Mouse (Mus musculus) Patski (cell line): ENCODE measurements around the gene Itgb5. TPM values are rescaled to one million over a fixed set of nuclear protein-coding genes. Genes with fewer than 3 reads are reported as not detected.

Experiments
- ATAC-seq: fragments of 100-300 bp; one replicate; pipeline ENCODE4 v1.8.0; 2021
- CTCF ChIA-PET: fragments of 350-600 bp; sonication (Branson Sonifier 250); formaldehyde crosslinking; loops from one replicate; lab custom pipeline; 2022; ENCODE audit warnings: inconsistent platforms; lab: Charles Lee
- POLR2A ChIA-PET: fragments of 350-600 bp; sonication (Branson Sonifier 250); formaldehyde crosslinking; loops from one replicate; lab custom pipeline; 2022; ENCODE audit warnings: antibody characterized with exemption, inconsistent platforms; lab: Charles Lee
- DNase-seq: peaks from one replicate; pipeline ENCODE4 v3.0.0-alpha.2; 2011; ENCODE audit warnings: low read depth, low spot score
- H3K27me3 ChIP-seq: fragments of 371-371 bp; one replicate; pipeline ENCODE4 v1.5.1; 2021
- CTCF ChIP-seq: fragments of 100-300 bp; IDR thresholded peaks from one replicate; pipeline ENCODE4 v1.5.1; 2021
- in situ Hi-C: fragments of 300-500 bp; cut with MboI; formaldehyde crosslinking; loops from 3 replicates; pipeline ENCODE4 v1.11.1; 2018; ENCODE audit warnings: low pct_unique_long_range_greater_than_20kb, mixed read lengths
- polyA plus RNA-seq: library from polyadenylated mRNA; unstranded; gene quantifications from one replicate; pipeline ENCODE4 v1.2.3, GENCODE M21; 2021

Itgb5 gene
- polyA plus RNA-seq, 1 experiment from 2014 or later, result 355 TPM

DNA sequence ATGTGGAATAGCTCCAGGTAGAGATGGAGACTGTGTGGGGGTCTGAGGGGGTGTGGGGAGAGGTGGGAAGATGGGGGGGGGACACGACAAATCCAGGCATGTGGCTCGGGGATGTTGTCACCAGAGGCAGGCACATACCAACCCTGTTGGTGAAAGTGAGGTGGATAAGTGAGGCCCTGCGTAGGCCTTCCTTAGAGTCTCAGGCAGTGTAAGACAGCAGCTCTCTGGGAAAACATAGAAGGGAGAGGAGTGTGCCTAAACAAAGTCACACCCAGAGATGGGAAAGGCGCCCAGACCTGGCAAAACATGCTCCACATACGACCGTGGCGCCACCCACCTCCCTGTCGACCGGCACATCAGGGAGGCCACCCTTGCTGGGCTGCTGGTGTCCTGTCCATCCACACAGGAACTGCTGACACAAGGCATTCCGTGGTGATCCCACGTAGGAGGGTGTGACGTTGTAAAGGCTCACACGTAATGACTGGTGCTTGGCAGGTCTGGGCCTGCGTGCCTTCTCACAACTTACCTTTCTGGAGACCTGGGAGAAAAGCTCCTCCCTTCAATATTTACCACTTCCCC, 42.5 kb downstream of the Itgb5 start:
- CTCF ChIA-PET, result interaction anchor here (1.6 kb wide), 1 partner anchor 10 kb away, joined by 4 read pairs; no protein-coding TSS in a partner anchor
- TF ChIP-seq CTCF, result no peak
- POLR2A ChIA-PET, result interaction anchor here (0.7 to 1.2 kb wide), 3 partner anchors 16 to 39 kb away, joined by 3 read pairs; no protein-coding TSS in a partner anchor
- no peak for ATAC-seq
- no peak for DNase-seq
- H3K27me3 ChIP-seq, result no peaks in the 10 kb centered on the region
- in situ Hi-C loops, result loop anchor here (5.0 to 25.0 kb wide), 2 partner anchors 40 to 690 kb away; partner anchors contain the start of gene Kalrn

DNA sequence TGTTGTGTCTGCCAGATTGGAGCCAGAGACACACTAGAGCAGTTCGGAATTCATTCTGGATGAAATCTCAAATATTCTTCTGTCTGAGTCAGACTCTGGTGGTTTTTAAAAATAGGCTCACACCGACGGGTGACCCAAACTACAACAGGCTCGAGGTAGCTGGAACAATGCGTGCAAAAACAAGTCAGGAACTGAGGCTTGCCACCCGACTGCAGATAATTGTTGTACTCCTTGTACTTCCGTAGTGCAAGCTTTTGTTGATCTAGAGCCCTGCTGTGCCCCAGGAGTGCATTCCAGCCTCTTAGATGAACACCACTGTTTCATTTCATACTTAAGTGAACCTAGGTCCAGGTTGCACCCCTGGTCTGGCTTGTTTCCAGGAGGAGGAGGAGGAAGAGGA, 43.8 kb downstream of the Itgb5 start:
- in situ Hi-C loops, result loop anchor here (5.0 to 25.0 kb wide), 2 partner anchors 41 to 689 kb away; partner anchors contain the start of gene Kalrn

DNA sequence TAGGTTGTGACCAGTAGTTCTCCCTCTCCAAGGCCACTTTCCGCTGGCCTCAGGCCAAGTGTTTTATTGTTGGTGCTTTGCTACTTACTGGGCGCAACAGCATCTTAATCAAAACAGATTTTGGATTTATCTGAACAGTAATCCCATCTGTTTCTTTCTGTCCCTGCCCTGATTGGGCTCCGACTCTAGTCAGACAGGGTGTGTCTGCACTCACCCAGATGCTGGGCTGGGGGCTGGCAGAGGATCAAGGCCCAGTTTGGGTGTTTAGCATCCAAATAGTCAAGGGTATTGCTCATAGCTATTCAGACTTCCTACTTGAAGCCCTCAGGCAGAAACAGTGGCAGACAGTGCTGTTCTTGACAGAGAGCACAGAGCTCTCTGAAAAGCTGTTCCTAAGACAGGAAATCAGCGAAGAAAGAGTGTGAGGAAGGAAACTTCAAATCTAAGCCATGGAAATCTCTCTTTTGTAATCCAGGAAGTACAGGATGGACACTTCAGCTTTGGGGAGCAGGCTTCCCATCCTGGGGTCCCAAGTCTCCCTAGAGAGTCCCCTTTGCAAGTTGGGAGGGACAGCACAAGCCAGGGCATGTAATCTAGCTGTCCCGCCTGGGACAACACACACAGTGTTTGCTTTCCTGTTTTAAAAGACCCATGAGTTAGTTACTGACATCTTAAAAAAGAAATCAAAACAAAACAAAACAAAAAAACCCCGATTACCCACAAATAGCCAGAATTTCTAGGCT, 48.7 kb downstream of the Itgb5 start:
- in situ Hi-C loops, result no loop called here
- DNase-seq (peak; percentile 78), ATAC-seq (peak; percentile 55)
- no peaks in the 10 kb centered on the region for H3K27me3 ChIP-seq
- CTCF ChIA-PET, result interaction anchor here (0.6 to 0.9 kb wide), 2 partner anchors 11 to 328 kb away, joined by 3 to 4 read pairs; no protein-coding TSS in a partner anchor
- POLR2A ChIA-PET, result no interaction called here
- TF ChIP-seq CTCF, result no peak

More for the DNA sequence above, 43.8 kb downstream of the Itgb5 start:
- no peak for TF ChIP-seq CTCF
- H3K27me3 ChIP-seq, result no peaks in the 10 kb centered on the region
- POLR2A ChIA-PET, result no interaction called here
- ATAC-seq (peak; percentile 84), DNase-seq (peak; percentile 85)
- CTCF ChIA-PET, result interaction anchor here (1.1 to 1.6 kb wide), 2 partner anchors 9 to 16 kb away, joined by 3 to 4 read pairs; no protein-coding TSS in a partner anchor

DNA sequence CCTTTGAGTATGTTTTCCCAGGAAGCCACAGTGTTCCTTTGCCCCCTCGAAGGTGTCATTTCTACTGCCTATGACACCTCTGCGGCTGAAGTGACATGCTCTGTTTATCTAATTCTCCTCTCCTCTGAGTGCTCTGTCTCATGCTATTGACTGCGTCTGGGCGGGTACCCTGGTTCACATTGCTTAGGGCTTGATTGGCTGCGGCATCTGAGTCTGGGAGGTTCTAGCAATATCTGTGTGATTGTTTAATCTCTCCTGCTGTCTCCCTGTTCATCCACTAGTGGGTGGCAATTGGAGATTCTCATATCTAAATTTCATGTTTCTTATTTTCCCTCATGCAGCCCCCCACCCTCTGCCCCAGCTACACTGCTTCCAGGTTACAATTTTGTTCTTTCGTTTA, 49.6 kb downstream of the Itgb5 start:
- in situ Hi-C loops, result no loop called here
- POLR2A ChIA-PET, result no interaction called here
- CTCF ChIA-PET, result no interaction called here
- H3K27me3 ChIP-seq, result no peaks in the 10 kb centered on the region
- DNase-seq (no peak), ATAC-seq (no peak)
- TF ChIP-seq CTCF, result no peak

DNA sequence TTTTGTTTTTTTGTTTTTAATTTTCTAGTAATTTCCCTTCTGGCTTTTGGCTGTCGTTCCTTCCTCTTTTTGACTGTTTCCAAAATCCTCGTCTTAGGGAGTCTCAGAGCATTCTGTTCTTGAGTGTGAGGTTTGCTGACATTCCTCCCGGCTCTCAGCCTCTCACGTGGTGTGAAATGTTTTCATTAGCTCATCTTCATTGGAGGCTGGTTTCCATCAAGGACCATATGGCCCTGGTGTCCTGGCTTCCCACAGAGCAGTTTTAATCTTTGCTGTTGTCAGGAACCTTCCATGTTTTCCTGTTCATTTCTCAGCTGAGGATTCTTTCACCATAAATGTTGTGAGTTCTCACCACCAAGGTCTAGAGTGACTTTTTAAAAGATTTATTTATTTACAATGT, 50.1 kb downstream of the Itgb5 start:
- no peak for DNase-seq
- TF ChIP-seq CTCF, result no peak
- in situ Hi-C loops, result no loop called here
- no peaks in the 10 kb centered on the region for H3K27me3 ChIP-seq
- ATAC-seq, result no peak
- ChIA-PET POLR2A (no interaction called here), CTCF (no interaction called here)

DNA sequence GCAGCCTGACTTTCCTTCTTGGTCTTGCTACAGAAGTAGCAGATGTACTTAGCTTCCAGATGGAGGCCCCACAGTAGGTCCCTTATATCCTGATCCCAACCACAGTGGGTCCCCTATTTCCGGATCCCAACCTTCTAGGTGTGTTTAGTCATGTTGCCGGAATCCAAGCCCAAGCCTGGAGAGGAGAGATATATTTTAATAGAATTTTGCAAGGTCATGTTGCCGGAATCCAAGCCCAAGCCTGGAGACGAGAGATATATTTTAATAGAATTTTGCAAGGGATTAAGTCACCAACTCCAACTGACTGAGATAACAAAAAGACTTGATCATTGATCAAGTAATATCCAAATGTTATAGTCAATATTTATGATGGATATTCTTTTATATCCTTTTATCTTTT, 51.3 kb downstream of the Itgb5 start:
- CTCF ChIA-PET, result no interaction called here
- ATAC-seq, result no peak
- in situ Hi-C loops, result no loop called here
- no peaks in the 10 kb centered on the region for H3K27me3 ChIP-seq
- no peak for DNase-seq
- TF ChIP-seq CTCF, result no peak
- POLR2A ChIA-PET, result no interaction called here

DNA sequence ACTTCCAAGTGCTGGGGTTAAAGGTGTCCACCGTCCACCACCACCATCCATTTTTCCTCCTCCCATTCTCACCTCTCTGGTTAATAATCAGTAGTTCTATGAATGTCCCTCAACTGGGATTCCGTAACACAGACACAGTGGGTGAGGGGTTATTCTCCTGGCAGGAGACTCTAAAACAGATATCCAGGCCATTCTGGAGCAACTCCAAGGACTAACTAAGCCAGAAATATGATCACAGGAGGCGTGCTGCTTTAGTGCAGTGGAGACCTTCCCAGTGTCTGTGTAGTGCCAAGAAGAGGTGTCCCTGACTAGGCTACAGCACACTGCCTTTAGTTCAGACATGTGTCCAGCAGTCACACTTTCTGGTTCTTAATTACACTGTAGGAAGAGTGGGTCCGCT, 53.1 kb downstream of the Itgb5 start:
- in situ Hi-C loops, result no loop called here
- peak; percentile 29 for ATAC-seq
- POLR2A ChIA-PET, result no interaction called here
- TF ChIP-seq CTCF, result no peak
- no peaks in the 10 kb centered on the region for H3K27me3 ChIP-seq
- peak; percentile 69 for DNase-seq
- CTCF ChIA-PET, result interaction anchor here (0.8 to 1.0 kb wide), 2 partner anchors 9 to 10 kb away, joined by 3 to 4 read pairs; no protein-coding TSS in a partner anchor

DNA sequence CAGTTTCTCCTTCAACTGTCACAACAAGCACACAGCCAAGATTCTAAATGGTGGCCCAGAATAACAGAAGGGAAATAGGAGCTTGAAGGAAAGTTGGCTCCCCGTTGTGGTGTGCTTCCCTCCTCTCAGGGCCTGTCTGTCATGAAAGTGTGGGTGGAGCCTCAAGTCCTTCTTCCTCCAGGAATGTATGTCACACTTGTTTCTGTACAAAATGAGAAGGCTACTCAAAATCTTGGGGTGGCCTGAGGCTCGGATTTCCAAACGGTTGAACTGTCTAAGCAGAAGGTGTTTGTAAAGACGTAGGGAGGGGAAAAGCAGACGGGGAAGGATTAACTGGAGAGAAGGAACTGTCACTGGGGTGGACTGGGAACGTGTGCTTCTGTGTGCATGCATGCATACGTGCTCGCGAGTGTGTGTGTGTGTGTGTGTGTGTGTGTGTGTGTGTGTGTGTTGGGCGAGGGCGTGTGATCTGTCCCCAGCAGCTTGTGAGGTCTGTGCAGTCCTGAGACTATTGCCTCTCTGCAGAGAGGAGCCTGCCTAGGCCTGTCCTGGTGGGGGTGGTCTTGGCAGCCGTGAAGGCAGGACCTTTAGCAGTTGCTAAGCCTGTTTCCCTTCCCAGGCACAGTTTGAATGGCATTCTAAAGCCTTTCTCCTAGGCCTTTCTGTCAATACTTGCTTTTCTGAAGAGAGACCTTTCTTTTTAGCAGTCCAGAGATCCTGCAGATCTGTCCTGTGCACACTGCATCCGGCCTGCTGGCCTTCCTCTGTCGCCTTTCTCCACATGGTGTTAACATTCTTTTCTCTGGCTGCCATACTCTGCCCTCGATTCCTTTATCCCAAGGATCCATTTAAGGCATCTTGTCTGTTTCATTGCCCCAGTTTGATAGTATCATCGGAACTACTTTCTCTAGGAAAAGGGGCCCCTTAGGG, 53.8 kb downstream of the Itgb5 start:
- no peak for TF ChIP-seq CTCF
- DNase-seq, result no peak
- ATAC-seq, result no peak
- in situ Hi-C loops, result no loop called here
- CTCF ChIA-PET, result no interaction called here
- H3K27me3 ChIP-seq, result no peaks in the 10 kb centered on the region
- POLR2A ChIA-PET, result interaction anchor here (0.6 kb wide), 1 partner anchor 46 kb away, joined by 7 read pairs; no protein-coding TSS in a partner anchor

DNA sequence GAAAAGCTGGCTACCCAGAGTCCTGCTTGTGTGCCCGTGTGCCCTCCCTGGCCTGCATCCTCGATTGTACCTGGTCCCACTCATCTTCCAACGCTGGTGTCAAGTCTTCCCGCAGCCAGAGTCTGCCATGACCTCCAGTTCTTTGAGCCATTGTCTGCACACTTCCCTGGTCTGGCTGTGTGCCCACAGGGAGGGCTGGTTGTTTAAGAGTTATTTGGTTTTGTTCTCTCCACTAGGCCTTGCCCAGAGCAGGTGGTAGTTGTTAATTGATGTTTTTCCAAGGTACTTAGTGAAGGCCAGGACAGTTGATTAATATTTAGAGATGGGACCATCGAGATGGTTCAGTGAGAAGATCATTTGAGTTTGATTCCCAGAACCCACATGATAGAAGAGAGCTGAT, 54.7 kb downstream of the Itgb5 start:
- CTCF ChIA-PET, result no interaction called here
- H3K27me3 ChIP-seq, result no peaks in the 10 kb centered on the region
- in situ Hi-C loops, result no loop called here
- DNase-seq (no peak), ATAC-seq (no peak)
- TF ChIP-seq CTCF, result no peak
- POLR2A ChIA-PET, result no interaction called here

DNA sequence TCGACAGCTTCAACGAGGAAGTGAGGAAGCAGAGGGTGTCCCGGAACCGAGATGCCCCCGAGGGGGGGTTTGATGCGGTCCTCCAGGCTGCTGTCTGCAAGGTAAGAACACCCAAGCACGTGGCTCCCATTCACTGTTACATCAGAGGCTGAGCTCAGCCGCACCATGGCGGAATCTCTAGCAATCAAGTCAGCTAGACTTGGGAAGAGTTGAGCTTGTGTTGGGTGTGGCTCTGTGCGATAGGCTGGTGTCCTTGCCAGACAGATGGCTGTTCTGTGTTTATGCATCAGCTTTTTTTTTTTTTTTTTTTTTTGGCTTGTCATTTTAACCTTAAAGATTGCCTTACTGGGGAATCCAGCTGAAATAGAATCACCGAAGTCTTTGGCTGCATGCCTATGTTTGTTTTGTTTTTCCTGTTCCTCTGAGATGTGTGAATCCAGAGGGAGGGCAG, 55.6 kb downstream of the Itgb5 start:
- DNase-seq, result no peak
- no peak for TF ChIP-seq CTCF
- ATAC-seq, result no peak
- H3K27me3 ChIP-seq, result no peaks in the 10 kb centered on the region
- in situ Hi-C loops, result no loop called here
- ChIA-PET POLR2A (no interaction called here), CTCF (no interaction called here)
